Mouse (Mus musculus) limb, embryonic 11.5 days (tissue): ENCODE data around the gene Col23a1. TPM values are rescaled to one million over a fixed set of nuclear protein-coding genes. Genes with fewer than 3 reads are reported as not detected.
A peak's percentile ranks its signal among the peaks of the same experiment; 100 is the strongest.

Experiments used
- ATAC-seq: fragments of 200-750 bp; cut with Nextera tagmentation; 2 replicates; pipeline ENCODE4 v1.8.0; 2017; ENCODE audit warnings: low read depth; ENCODE audit not compliant: insufficient number of reproducible peaks, low FRiP score, low TSS enrichment
- DNase-seq: peaks from one replicate; pipeline ENCODE4 v3.0.0-alpha.2; 2015; ENCODE audit warnings: low spot score
- H3K27ac ChIP-seq: fragments of 300-500 bp; sonication (generic); replicated peaks from 2 replicates; pipeline ENCODE4 v1.5.1; 2014; ENCODE audit warnings: low read depth, mild to moderate bottlenecking, low read length
- H3K27me3 ChIP-seq: fragments of 300-500 bp; sonication (generic); 2 replicates; pipeline ENCODE4 v1.6.1; 2014; ENCODE audit warnings: mild to moderate bottlenecking, low read length, mixed read lengths; ENCODE audit not compliant: control insufficient read depth, insufficient read depth
- H3K36me3 ChIP-seq: fragments of 300-500 bp; sonication (generic); 2 replicates; pipeline ENCODE4 v1.6.1; 2014; ENCODE audit warnings: mild to moderate bottlenecking, low read length, moderate library complexity, mixed read lengths; ENCODE audit not compliant: control insufficient read depth, insufficient read depth
- H3K4me1 ChIP-seq: fragments of 300-500 bp; sonication (generic); 2 replicates; pipeline ENCODE4 v1.6.1; 2014; ENCODE audit warnings: low read length, mixed read lengths; ENCODE audit not compliant: control insufficient read depth, insufficient read depth
- H3K4me2 ChIP-seq: fragments of 300-500 bp; sonication (generic); 2 replicates; pipeline ENCODE4 v1.6.1; 2014; ENCODE audit warnings: low read depth, mild to moderate bottlenecking, moderate library complexity; ENCODE audit not compliant: severe bottlenecking
- H3K4me3 ChIP-seq: fragments of 300-500 bp; sonication (generic); 2 replicates; pipeline ENCODE4 v1.5.1; 2014; ENCODE audit warnings: low read depth, low read length
- H3K9ac ChIP-seq: fragments of 300-500 bp; sonication (generic); 2 replicates; pipeline ENCODE4 v1.6.1; 2014; ENCODE audit warnings: mild to moderate bottlenecking, low read length
- H3K9me3 ChIP-seq: fragments of 300-500 bp; sonication (generic); 2 replicates; pipeline ENCODE4 v1.6.1; 2016; ENCODE audit warnings: low read length; ENCODE audit not compliant: control insufficient read depth
- WGBS: fragments of 180-500 bp; shearing (Covaris S2); extraction: QIAGEN DNeasy Blood & Tissue Kit; methylation state at CpG from one replicate; pipeline ENCODE4 v1.1.7; 2014; 5-methylcytosine and 5-hydroxymethylcytosine counted together
- polyA plus RNA-seq: library from polyadenylated mRNA; unstranded; fragments of >200 nt; fragmentation: Nextera tagmentation; extraction: Ambion mirVana; gene quantifications from 2 replicates; pipeline ENCODE4 v1.2.1, GENCODE M21; 2014

Col23a1 gene
- polyA plus RNA-seq, 1 experiment from 2014 or later = 21.1 TPM

DNA sequence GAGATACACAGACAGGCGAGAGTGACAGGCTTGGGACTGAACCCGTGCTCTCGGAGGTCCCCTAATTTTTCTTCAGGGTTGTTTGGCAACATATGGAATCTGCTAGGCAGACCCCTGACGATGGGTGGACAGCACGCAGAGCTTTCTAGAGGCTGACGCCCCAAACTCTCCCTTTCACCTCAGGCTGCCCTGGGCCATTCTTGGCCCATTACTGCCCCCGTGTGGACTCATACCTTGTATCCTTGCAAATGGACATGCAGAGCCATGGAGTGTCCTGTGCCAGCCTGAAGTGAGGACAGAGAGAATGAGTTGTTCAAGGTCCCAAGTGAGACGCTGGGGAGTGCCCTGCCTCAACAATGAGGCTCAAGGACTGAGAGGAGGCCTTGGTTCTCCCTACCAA lies 293.0 kb downstream of the Col23a1 start:
- H3K27me3 ChIP-seq = no peaks in the 10 kb centered on the region
- 18% methylated on average over 8 of the region's 8 CpGs for WGBS
- H3K27ac ChIP-seq = no peak overlapping the region

DNA sequence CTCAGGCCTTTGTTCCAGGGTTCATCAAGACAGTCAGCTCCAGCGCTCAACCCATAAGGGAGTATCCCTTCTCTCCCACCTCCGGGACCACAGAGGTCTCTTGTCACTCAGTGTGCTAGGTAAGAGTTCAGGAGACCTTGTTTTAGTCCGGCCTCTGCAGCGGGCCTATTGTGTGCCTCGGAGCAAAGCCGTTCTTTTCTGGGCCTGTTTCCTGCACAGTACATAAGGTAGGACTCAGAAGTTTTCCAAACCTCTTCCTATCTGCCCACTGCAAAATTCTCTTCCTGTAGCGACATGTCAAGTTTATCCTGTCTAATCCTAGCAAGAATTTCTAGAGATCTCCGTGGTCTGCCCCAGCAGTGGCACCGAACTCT lies 294.3 kb downstream of the Col23a1 start:
- Histone ChIP-seq H3K27ac (peak overlapping the region; percentile 85), H3K4me3 (peak overlapping the region; percentile 58), H3K27me3 (no peaks in the 10 kb centered on the region), H3K9me3 (no peaks in the 10 kb centered on the region), H3K9ac (peak overlapping the region; percentile 76), H3K36me3 (peaks cover 11% of the 10 kb centered on the region; the same call in 1 of the 2 replicates), H3K4me1 (peaks cover 11% of the 10 kb centered on the region), H3K4me2 (peak overlapping the region; percentile 86)
- ATAC-seq (peak; percentile 12; the same call in 1 of the 2 replicates), DNase-seq (no peak)
- 28% methylated on average over 9 of the region's 9 CpGs for WGBS

More for the DNA sequence above, 293.0 kb downstream of the Col23a1 start:
- H3K4me2 ChIP-seq = no peak overlapping the region
- H3K4me1 ChIP-seq = peaks cover 11% of the 10 kb centered on the region
- H3K9me3 ChIP-seq = no peaks in the 10 kb centered on the region
- DNase-seq (peak; percentile 90), ATAC-seq (no peak)
- H3K9ac ChIP-seq = no peak overlapping the region
- H3K36me3 ChIP-seq = peaks cover 6% of the 10 kb centered on the region; the same call in 1 of the 2 replicates
- no peak overlapping the region for H3K4me3 ChIP-seq

DNA sequence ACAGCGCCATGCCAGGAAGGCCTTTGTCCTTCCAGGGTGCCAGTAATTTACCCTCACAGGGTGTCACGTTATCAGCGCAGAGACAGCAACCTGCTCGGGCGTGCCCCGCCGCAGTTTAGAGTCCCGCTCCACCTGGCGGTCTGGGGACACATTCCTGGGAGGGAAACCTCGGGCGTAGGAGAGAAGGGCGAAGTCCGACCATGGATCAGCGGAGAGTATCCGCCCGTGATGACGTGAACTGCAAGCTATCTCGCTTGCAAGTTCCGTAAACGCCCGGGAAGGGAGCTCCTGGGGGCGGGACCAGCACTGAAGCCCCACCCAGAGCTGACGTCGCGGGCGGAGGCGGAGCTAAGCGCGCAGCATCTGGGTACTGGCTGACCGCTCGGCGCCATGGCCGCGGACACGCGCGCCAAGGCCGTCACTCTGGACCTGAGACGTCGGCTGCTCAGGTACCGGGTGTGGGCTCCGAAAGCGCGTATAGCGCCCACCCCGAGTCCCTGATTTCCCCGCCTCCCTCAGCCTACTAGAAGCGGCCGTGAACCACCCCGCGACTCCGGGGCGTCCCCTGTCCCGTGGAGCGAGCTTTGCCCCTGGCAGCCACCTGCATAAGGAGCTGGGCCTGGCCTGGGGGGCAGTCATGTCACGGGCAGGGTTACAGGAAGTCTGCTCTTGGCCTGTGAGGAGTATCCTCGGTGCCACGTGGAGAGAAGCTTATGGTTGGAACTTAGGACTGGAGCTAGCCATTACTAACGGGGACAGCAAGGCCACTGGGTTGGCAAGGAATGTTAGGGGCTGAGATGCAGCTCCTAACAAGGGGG lies 294.9 kb downstream of the Col23a1 start, which contains the start of gene Phykpl:
Phykpl (plus strand) TSS at position 327 of the 818 bp plus-strand sequence.
- H3K9ac ChIP-seq = peak within 1 kb of the TSS; percentile 76
- peak within 1 kb of the TSS; percentile 58 for H3K4me3 ChIP-seq
- under 1% methylated on average over 59 of the region's 59 CpGs for WGBS
- DNase-seq (peak; percentile 99), ATAC-seq (peak; percentile 89)
- no peaks in the 10 kb centered on the region for H3K9me3 ChIP-seq
- H3K36me3 ChIP-seq = peaks cover 15% of the 10 kb centered on the region
- H3K27ac ChIP-seq = peak within 1 kb of the TSS; percentile 85
- H3K27me3 ChIP-seq = no peaks in the 10 kb centered on the region
- H3K4me1 ChIP-seq = peaks cover 11% of the 10 kb centered on the region
- peak within 1 kb of the TSS; percentile 86 for H3K4me2 ChIP-seq

DNA sequence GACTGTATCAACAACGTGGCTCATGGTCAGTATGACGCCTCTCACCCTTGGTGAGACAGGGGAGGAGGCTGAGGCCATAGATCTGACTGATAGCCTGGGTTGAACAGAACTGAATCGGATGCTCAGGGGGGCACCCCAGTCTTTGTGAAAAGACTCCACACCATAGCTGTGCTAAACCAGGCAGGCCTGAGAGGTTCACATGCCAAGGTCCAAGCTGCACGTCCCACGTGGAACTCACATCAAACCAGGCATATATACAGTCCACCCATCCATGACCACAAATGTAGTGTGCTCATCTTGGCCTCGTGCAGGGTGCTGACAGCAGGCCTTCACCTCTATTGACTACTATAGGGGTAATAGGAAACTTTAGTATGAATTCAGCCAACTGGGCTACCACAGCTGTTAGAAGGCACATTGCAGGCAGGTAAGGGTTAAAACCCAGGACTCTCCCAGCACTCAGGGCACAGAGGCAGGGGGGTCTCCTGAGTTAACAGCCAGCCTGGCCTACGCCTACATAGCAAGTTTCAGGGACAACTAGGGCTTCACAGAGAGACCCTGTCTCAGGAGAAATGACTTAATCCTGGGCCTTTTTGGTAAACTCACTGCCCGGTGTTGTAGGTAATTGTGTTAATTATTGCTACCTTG lies 296.0 kb downstream of the Col23a1 start:
- peak overlapping the region; percentile 58; the same call in 1 of the 2 replicates for H3K4me3 ChIP-seq
- ATAC-seq = no peak
- H3K27me3 ChIP-seq = no peaks in the 10 kb centered on the region
- peaks cover 11% of the 10 kb centered on the region for H3K4me1 ChIP-seq
- H3K9ac ChIP-seq = peak overlapping the region; percentile 76
- 69% methylated on average over 8 of the region's 8 CpGs for WGBS
- peaks cover 20% of the 10 kb centered on the region for H3K36me3 ChIP-seq
- H3K9me3 ChIP-seq = no peaks in the 10 kb centered on the region
- peak; percentile 49 for DNase-seq
- H3K4me2 ChIP-seq = peak overlapping the region; percentile 86
- H3K27ac ChIP-seq = peak overlapping the region; percentile 85; the same call in 1 of the 2 replicates

DNA sequence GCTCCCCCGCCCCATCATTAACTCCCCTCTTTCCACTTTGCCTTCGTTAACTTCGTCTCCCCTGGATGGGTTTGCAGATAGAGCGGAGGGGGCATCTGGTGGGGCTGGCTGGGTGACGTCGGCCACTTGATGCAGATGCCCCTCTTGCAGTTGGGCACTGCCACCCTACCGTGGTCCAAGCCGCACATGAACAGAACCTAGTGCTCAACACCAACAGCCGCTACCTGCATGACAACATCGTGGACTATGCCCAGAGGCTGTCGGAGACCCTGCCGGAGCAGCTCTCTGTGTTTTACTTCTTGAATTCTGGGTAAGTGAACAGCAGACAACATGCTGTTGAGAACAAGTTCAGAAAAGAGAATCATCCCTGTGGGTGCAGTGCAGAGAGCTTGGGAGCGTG lies 296.7 kb downstream of the Col23a1 start:
- H3K36me3 ChIP-seq = peaks cover 25% of the 10 kb centered on the region
- H3K4me3 ChIP-seq = no peak overlapping the region
- H3K27ac ChIP-seq = no peak overlapping the region
- H3K9me3 ChIP-seq = no peaks in the 10 kb centered on the region
- H3K4me2 ChIP-seq = no peak overlapping the region
- DNase-seq = peak; percentile 33
- H3K9ac ChIP-seq = no peak overlapping the region
- H3K27me3 ChIP-seq = no peaks in the 10 kb centered on the region
- H3K4me1 ChIP-seq = peaks cover 11% of the 10 kb centered on the region
- ATAC-seq = no peak
- WGBS = 94% methylated on average over 13 of the region's 13 CpGs

DNA sequence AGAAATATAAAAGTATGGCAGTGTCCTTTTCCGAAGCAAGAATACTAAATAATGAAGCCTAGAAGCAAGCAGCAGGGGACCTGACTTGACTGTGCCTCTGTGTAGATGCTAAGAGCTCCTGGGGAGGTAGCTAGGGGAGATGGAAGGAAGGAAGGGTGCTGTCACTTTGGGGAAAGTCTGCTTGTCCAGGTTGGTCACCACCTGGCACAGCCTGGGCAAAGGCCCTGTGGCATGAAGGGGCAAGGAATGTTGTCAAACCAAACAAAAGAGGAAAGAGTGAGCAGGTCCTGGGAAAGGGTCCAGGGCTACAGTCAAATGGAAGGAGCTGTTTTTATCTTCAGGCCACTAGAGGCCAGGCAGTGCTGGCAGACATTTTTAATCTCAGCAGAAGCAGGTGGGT lies 297.3 kb downstream of the Col23a1 start:
- peaks cover 30% of the 10 kb centered on the region for H3K36me3 ChIP-seq
- no peak overlapping the region for H3K4me3 ChIP-seq
- ATAC-seq (no peak), DNase-seq (no peak)
- no peaks in the 10 kb centered on the region for H3K9me3 ChIP-seq
- no peak overlapping the region for H3K9ac ChIP-seq
- no peak overlapping the region for H3K27ac ChIP-seq
- no peak overlapping the region for H3K4me2 ChIP-seq
- peaks cover 11% of the 10 kb centered on the region for H3K4me1 ChIP-seq
- H3K27me3 ChIP-seq = no peaks in the 10 kb centered on the region
- WGBS = 100% methylated on average over 1 of the region's 1 CpGs

DNA sequence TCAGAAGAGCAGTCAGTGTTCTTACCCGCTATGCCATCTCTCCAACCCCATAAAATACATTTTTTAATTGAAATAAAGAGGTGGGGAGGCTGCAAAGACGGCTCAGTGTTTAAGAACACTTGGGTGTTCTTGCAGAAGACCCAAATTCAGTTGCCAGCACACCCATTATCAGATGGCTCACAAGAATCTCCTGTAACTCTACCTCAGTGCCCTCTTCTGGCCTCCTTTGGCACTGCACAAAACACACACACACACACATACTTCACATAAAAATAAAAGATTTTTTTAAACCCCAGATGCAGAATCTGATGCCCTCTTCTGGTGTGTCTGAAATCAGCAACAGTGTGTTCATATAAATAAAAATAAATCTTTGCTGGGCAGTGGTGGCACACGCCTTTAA lies 299.1 kb downstream of the Col23a1 start:
- ATAC-seq (no peak), DNase-seq (no peak)
- peaks cover 42% of the 10 kb centered on the region for H3K36me3 ChIP-seq
- no peak overlapping the region for H3K4me3 ChIP-seq
- H3K27ac ChIP-seq = no peak overlapping the region
- no peak overlapping the region for H3K4me2 ChIP-seq
- peaks cover 10% of the 10 kb centered on the region for H3K4me1 ChIP-seq
- no peaks in the 10 kb centered on the region for H3K27me3 ChIP-seq
- WGBS = 94% methylated on average over 3 of the region's 3 CpGs
- H3K9ac ChIP-seq = no peak overlapping the region
- H3K9me3 ChIP-seq = no peaks in the 10 kb centered on the region

DNA sequence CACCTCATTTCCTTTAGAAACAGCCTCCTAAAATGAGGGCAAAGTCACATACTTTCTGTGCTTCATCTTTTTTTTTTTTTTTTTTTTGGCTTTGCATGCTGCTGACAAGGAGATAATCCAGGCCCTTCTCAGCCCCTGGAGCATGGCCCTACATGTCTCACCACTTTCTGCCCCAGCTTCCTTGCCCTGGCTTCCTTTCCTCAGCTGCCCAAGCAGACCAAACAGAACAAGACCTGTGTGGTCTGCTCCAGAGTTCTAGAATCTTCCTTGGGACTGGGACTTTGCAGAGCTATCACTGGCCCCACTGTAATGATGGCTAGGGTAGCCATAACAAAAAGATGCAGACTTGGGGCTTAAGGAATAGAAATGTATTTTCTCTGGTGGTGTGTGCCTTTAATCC lies 300.3 kb downstream of the Col23a1 start:
- Histone ChIP-seq H3K27me3 (no peaks in the 10 kb centered on the region), H3K27ac (no peak overlapping the region), H3K4me3 (no peak overlapping the region), H3K4me2 (no peak overlapping the region), H3K36me3 (peaks cover 44% of the 10 kb centered on the region), H3K4me1 (peaks cover 5% of the 10 kb centered on the region), H3K9me3 (no peaks in the 10 kb centered on the region), H3K9ac (no peak overlapping the region)
- DNase-seq (no peak), ATAC-seq (no peak)
